Mouse (Mus musculus) kidney, adult 2 months (tissue): ENCODE measurements around the gene Ung.

Source experiments
- CTCF ChIP-seq: fragments of 200-500 bp; conservative IDR thresholded peaks from 2 replicates; pipeline ENCODE4 v1.5.1; 2011; ENCODE audit warnings: low read depth, mild to moderate bottlenecking, control low read depth, low read length, moderate library complexity, mixed read lengths; ENCODE audit not compliant: insufficient read depth, insufficient read length
- POLR2A ChIP-seq: fragments of 200-500 bp; IDR thresholded peaks from one replicate; pipeline ENCODE4 v1.6.1; 2011; ENCODE audit warnings: low read depth, low read length, control low read depth

DNA sequence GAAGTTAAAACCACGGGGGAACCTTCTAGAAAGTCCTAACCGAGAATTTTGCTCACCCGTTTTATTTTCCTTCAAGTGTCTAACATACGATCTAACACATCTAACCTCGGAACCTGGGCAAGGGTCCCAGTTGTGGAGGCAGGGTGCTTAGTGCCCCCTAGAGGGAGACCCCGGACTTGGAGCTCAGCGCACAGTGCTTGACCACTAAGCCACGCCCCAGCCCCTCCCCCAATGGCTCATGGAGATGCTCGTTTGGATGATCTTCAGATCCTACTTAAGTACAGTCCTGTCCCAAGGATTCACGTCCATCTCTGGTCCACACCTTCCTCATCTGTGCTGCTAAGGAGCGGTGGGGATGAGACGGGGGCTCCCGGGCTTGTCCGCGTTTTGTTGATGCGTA, 44.5 kb downstream of the Ung start:
- TF ChIP-seq POLR2A = no peak
- TF ChIP-seq CTCF = peak; percentile 38; the same call in 1 of the 2 replicates
